Mouse (Mus musculus): ENCODE measurements around the gene Rnf144b. TPM values are rescaled to one million over a fixed set of nuclear protein-coding genes. Genes with fewer than 3 reads are reported as not detected.

Gene Rnf144b
- polyA plus RNA-seq, 1 experiment from 2014 or later = 1.0 TPM

DNA sequence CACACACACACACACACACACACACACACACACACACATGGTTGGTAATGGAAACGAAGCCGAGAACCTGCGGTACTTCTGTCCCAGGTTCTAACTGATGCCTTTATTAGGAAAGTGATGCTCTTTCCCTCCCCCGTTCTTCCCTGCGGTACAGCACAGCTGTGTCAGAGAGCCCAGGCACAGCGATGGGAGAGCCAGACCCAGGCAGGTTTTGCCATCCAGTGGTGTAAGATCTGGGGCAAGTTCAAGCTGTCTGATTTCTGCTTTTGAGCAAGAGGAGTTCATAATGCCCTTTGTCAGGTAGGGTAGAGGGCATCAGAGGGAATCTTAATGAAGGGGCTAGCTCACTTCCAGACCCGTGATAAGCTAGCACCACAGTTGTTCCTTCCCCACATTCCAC, 89.1 kb downstream of the Rnf144b start:
- H3K4me1 ChIP-seq = no peaks in the 10 kb centered on the region
- 89% methylated on average over 7 of the region's 7 CpGs for WGBS
- H3K27ac ChIP-seq = no peak overlapping the region
- H3K27me3 ChIP-seq (replicated peaks) = no peaks in the 10 kb centered on the region
- H3K9ac ChIP-seq = no peak overlapping the region
- H3K4me3 ChIP-seq = no peak overlapping the region
- no peaks in the 10 kb centered on the region for H3K36me3 ChIP-seq
- H3K4me2 ChIP-seq (replicated peaks) = no peak overlapping the region
- 0 out of 2 replicates have a peak, but pooled peaks cover 6% of the 10 kb centered on the region for H3K9me3 ChIP-seq
- no peak for ATAC-seq (ENCODE audit: low FRiP score, low read depth)

DNA sequence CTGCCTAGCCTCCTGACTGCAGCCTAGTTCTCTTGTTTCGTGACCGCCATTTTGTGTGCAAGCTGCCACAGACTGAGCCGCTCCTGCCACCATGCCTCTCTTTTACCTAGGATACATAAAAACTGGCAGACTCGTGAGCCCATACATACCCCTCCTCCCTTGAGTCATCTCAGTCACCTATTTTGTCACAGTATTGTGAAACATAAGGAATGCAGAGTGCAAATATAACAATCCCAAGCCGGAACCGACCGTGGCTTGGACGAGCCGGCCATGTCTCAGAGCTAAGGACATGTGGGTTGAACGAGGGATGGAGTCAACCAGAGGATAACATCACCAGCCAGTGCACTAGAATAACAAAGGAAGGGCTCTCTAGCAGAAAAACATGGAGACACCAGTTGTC, 91.4 kb downstream of the Rnf144b start:
- Histone ChIP-seq H3K27me3 (replicated peaks) (no peaks in the 10 kb centered on the region), H3K9me3 (no peaks in the 10 kb centered on the region), H3K4me1 (peaks cover 2% of the 10 kb centered on the region; the same call in 1 of the 2 replicates), H3K4me2 (replicated peaks) (no peak overlapping the region), H3K27ac (no peak overlapping the region), H3K36me3 (no peaks in the 10 kb centered on the region), H3K9ac (no peak overlapping the region), H3K4me3 (no peak overlapping the region)
- no peak for ATAC-seq (ENCODE audit: low FRiP score, low read depth)
- WGBS = 96% methylated on average over 10 of the region's 10 CpGs

DNA sequence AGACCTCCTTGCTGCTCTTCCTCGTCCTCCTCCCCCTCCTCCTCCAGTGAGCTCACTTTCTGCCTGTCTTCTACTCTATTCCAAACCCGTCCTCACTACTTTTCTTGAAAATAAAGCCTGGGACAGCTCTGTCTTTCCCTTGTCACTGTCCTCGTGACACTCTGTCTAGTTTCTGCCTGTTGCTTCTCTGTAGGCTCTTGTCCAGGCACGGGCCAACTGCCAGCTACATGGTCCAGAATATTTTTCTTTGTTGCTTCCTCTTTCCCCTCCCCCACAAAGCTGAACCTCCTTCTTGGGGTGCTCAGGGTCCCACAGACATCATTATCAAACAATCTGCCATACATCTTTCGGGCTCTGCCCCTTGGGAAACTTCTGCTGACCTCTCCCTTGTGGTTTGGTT, 92.4 kb downstream of the Rnf144b start:
- Histone ChIP-seq H3K9me3 (no peaks in the 10 kb centered on the region), H3K27me3 (replicated peaks) (no peaks in the 10 kb centered on the region), H3K27ac (no peak overlapping the region), H3K9ac (no peak overlapping the region), H3K4me2 (replicated peaks) (no peak overlapping the region), H3K4me1 (peaks cover 2% of the 10 kb centered on the region; the same call in 1 of the 2 replicates), H3K36me3 (no peaks in the 10 kb centered on the region), H3K4me3 (no peak overlapping the region)
- WGBS = 84% methylated on average over 5 of the region's 5 CpGs
- no peak for ATAC-seq (ENCODE audit: low FRiP score, low read depth)

- Histone ChIP-seq H3K9ac (no peak overlapping the region), H3K27me3 (replicated peaks) (no peaks in the 10 kb centered on the region), H3K4me2 (replicated peaks) (no peak overlapping the region), H3K4me3 (no peak overlapping the region), H3K36me3 (no peaks in the 10 kb centered on the region), H3K4me1 (peaks cover 2% of the 10 kb centered on the region; the same call in 1 of the 2 replicates), H3K9me3 (no peaks in the 10 kb centered on the region), H3K27ac (no peak overlapping the region)
- ATAC-seq (ENCODE audit: low FRiP score, low read depth) = no peak
- 89% methylated on average over 20 of the region's 20 CpGs for WGBS
These were observed 93.5 kb downstream of the Rnf144b start for GRCm38 (mm10) chr13:47215815-47216585.

DNA sequence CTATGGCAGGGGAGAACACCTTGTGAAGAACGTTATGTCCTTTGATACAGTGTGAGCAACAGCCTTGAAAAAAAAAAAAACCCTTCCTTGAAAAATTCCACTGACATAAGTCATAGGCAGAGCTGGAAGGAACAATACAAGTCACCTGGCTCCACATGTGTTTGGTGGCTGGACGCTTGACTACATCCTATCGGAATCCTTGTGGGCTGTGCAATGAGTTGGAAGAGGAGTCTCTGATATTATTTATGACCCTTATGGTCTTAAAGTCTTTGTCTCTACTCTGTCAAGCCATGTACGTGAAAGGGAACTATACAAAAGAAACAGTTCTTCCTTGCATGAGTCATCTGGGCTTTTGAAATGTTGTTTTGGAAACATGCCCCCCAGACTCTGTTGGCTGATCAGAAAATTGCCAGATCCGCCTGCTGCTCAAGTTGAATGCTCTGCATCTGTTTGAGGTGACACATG, 94.7 kb downstream of the Rnf144b start:
- no peak for ATAC-seq (ENCODE audit: low FRiP score, low read depth)
- H3K27ac ChIP-seq = no peak overlapping the region
- peaks cover 2% of the 10 kb centered on the region; the same call in 1 of the 2 replicates for H3K4me1 ChIP-seq
- no peaks in the 10 kb centered on the region for H3K27me3 ChIP-seq (replicated peaks)
- H3K9me3 ChIP-seq = no peaks in the 10 kb centered on the region
- WGBS = 71% methylated on average over 5 of the region's 5 CpGs
- no peak overlapping the region for H3K4me2 ChIP-seq (replicated peaks)
- H3K4me3 ChIP-seq = no peak overlapping the region
- H3K9ac ChIP-seq = no peak overlapping the region
- no peaks in the 10 kb centered on the region for H3K36me3 ChIP-seq

GRCm38 (mm10) chr13:47218351-47218750, 95.9 kb downstream of the Rnf144b start:
- Histone ChIP-seq H3K9me3 (no peaks in the 10 kb centered on the region), H3K36me3 (no peaks in the 10 kb centered on the region), H3K9ac (no peak overlapping the region), H3K4me1 (peaks cover 2% of the 10 kb centered on the region; the same call in 1 of the 2 replicates), H3K4me2 (replicated peaks) (no peak overlapping the region), H3K4me3 (no peak overlapping the region), H3K27me3 (replicated peaks) (no peaks in the 10 kb centered on the region), H3K27ac (no peak overlapping the region)
- ATAC-seq (ENCODE audit: low FRiP score, low read depth) = no peak
- WGBS = 79% methylated on average over 6 of the region's 6 CpGs

DNA sequence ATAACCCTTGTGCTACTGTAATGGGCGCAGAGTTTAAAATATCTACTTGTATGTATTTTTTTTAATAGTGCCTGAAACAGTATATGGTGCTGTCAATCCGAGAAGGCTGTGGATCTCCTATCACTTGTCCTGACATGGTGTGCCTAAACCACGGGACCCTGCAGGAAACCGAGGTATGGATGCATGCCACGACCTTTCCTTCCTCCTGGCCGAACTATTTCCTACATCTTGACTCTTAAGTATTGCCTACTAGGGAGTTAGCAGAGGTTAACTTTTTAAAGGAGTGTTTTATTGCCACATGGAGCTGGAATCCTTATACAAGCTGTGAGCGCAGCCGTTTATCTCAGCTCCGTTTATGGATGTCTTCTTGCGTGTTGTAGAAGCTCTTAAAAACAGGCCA, 98.0 kb downstream of the Rnf144b start:
- H3K4me3 ChIP-seq = no peak overlapping the region
- H3K4me2 ChIP-seq (replicated peaks) = no peak overlapping the region
- peaks cover 10% of the 10 kb centered on the region for H3K4me1 ChIP-seq
- WGBS = 84% methylated on average over 10 of the region's 10 CpGs
- no peaks in the 10 kb centered on the region for H3K9me3 ChIP-seq
- H3K27me3 ChIP-seq (replicated peaks) = no peaks in the 10 kb centered on the region
- H3K9ac ChIP-seq = no peak overlapping the region
- H3K27ac ChIP-seq = no peak overlapping the region
- H3K36me3 ChIP-seq = no peaks in the 10 kb centered on the region
- ATAC-seq (ENCODE audit: low FRiP score, low read depth) = no peak

DNA sequence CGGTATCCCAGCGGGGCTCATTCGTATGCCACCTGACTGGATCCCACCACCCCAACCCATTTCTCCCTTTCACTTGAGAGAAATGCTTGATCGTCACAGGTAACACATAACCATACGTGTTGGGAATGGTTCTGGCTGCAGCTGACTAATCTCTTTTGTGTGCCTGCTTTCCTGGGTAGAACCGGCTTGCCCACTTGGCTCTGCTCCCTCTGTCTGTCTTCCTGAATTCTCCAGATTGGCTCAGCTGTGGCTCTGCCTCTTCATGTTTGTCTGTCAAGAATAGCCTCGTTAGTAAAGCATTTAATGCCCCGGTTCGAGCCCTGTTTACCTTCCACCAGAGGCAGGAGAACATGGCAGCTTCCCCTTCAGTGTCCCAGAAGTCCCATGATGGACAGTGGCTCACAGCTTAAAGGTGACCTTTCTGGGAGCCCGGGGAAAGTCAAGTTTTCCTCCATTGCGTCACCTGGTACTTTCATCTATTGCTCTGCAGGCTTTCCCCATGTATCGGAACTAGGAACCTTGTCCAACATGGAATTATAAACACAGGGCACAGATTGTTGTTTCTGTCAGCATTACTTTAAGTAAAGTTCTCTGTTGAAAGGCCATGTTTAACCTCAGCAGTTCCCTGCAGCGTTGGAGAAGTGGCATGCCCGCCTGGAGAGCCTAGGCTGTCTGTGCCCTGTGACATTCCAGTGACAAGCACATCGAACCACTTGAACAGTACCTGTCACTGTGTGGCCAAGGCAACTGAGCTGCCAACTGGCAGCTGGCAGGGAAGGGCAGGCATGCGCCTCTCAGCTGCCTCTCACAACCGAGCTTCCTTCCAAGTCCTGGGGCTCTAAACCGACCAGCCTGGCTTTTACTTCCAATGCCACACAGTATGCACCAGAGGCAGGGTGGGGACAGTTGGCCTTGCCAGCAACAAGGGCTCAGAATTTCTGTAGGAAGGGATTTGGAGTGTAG, 101.4 kb downstream of the Rnf144b start:
- no peak overlapping the region for H3K4me3 ChIP-seq
- H3K27ac ChIP-seq = no peak overlapping the region
- H3K27me3 ChIP-seq (replicated peaks) = no peaks in the 10 kb centered on the region
- H3K9me3 ChIP-seq = no peaks in the 10 kb centered on the region
- 82% methylated on average over 18 of the region's 18 CpGs for WGBS
- H3K9ac ChIP-seq = no peak overlapping the region
- H3K4me1 ChIP-seq = peaks cover 8% of the 10 kb centered on the region; the same call in 1 of the 2 replicates
- H3K4me2 ChIP-seq (replicated peaks) = no peak overlapping the region
- no peaks in the 10 kb centered on the region for H3K36me3 ChIP-seq
- no peak for ATAC-seq (ENCODE audit: low FRiP score, low read depth)

DNA sequence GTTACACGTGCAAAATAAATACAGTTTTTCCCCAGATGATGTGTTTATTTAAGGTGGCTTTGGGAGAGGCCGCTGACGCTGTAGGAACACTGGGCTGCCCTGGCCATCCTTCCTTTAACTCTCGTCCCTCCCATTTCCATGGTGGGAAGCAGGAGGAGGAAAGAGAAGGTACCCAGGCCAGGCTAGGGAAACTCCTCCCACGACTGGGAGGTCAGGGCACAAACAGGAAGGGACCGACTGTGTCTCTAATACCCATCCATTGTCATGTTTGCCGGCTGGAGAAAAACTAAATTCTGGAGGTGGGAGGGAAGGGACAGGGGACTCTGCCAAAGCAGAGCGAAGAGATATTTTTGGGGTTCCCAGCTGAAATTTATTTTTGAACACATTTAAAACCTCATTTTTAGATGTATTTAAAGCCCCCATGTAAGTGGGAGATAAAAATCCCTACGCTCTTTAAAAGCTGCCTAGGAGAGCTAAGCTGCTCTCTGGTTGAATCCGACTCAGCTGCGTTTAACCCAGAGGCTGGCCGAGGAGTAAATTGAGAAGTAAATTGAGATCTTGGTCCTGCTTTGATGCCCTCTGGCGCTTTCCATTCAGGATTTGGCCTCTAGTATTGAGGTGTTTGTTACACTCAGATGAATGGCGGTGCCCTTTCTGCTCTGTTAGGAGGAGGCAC, 102.3 kb downstream of the Rnf144b start:
- WGBS = 19% methylated on average over 14 of the region's 14 CpGs
- Histone ChIP-seq H3K27ac (no peak overlapping the region), H3K4me3 (no peak overlapping the region), H3K9ac (no peak overlapping the region), H3K36me3 (no peaks in the 10 kb centered on the region), H3K4me1 (peaks cover 8% of the 10 kb centered on the region; the same call in 1 of the 2 replicates), H3K4me2 (replicated peaks) (no peak overlapping the region; the same call in 1 of the 2 replicates), H3K27me3 (replicated peaks) (no peaks in the 10 kb centered on the region), H3K9me3 (no peaks in the 10 kb centered on the region)
- ATAC-seq (ENCODE audit: low FRiP score, low read depth) = no peak

DNA sequence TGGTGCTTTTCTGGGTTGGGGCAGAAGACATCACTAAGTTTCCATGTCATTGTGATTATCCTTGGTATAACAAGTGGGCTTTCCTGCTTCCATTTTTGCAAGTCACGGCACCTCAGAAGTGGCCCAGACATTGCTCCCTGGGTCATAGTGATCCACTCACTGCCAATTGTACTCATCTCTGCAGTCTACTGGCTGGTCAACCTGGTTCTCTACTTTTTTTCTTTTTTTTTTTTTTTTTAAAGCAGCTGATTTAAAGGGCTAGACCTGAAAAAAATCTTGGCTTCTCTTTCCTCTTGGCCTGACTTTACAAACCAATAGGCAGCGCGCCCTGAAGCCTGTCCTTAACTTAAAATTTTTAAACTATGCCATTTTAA, 102.9 kb downstream of the Rnf144b start:
- no peaks in the 10 kb centered on the region for H3K9me3 ChIP-seq
- no peaks in the 10 kb centered on the region for H3K36me3 ChIP-seq
- H3K4me1 ChIP-seq = peaks cover 8% of the 10 kb centered on the region; the same call in 1 of the 2 replicates
- ATAC-seq (ENCODE audit: low FRiP score, low read depth) = no peak
- H3K27ac ChIP-seq = no peak overlapping the region
- WGBS = 77% methylated on average over 3 of the region's 3 CpGs
- H3K27me3 ChIP-seq (replicated peaks) = no peaks in the 10 kb centered on the region
- no peak overlapping the region for H3K4me3 ChIP-seq
- H3K9ac ChIP-seq = no peak overlapping the region
- H3K4me2 ChIP-seq (replicated peaks) = no peak overlapping the region

- Histone ChIP-seq H3K9me3 (no peaks in the 10 kb centered on the region), H3K4me2 (replicated peaks) (no peak overlapping the region), H3K27ac (no peak overlapping the region), H3K36me3 (no peaks in the 10 kb centered on the region), H3K9ac (no peak overlapping the region), H3K4me3 (no peak overlapping the region), H3K4me1 (peaks cover 8% of the 10 kb centered on the region; the same call in 1 of the 2 replicates), H3K27me3 (replicated peaks) (no peaks in the 10 kb centered on the region)
- WGBS = 82% methylated on average over 9 of the region's 9 CpGs
- no peak for ATAC-seq (ENCODE audit: low FRiP score, low read depth)
These were observed 103.3 kb downstream of the Rnf144b start for GRCm38 (mm10) chr13:47225802-47226201.

DNA sequence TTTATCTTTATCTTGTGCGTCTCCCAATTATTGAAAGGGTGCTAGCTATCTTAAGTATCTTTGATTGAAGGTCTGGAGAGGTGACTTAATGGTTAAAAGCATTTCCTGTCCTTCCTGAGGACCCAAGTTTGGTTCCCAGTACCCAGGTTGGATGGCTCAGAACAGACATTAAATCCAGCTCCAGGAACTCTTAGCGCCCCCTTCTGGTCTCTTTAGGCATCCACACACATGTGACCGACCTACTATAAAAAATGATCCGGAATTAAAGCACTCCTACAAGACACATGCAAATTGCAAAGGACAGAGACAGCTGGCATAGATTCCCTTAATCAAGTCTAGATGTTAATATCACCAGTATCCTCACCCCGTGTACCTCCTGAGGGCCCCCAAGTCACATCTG, 104.1 kb downstream of the Rnf144b start:
- no peaks in the 10 kb centered on the region for H3K27me3 ChIP-seq (replicated peaks)
- no peak overlapping the region for H3K9ac ChIP-seq
- peaks cover 8% of the 10 kb centered on the region; the same call in 1 of the 2 replicates for H3K4me1 ChIP-seq
- H3K27ac ChIP-seq = no peak overlapping the region
- ATAC-seq (ENCODE audit: low FRiP score, low read depth) = no peak
- H3K4me2 ChIP-seq (replicated peaks) = no peak overlapping the region
- H3K9me3 ChIP-seq = no peaks in the 10 kb centered on the region
- no peak overlapping the region for H3K4me3 ChIP-seq
- 86% methylated on average over 5 of the region's 5 CpGs for WGBS
- H3K36me3 ChIP-seq = no peaks in the 10 kb centered on the region

All from neural tube, embryonic 12.5 days (tissue).